Mouse (Mus musculus) heart, postnatal 0 days (tissue): ENCODE data around the gene Hvcn1. TPM values are rescaled to one million over a fixed set of nuclear protein-coding genes. Genes with fewer than 3 reads are reported as not detected.

Experiments used
- ATAC-seq: fragments of 200-750 bp; cut with Nextera tagmentation; 2 replicates; pipeline ENCODE4 v1.8.0; 2017; ENCODE audit warnings: low read depth, moderate number of reproducible peaks, moderate library complexity; ENCODE audit not compliant: insufficient read depth
- DNase-seq: peaks from one replicate; pipeline ENCODE4 v3.0.0-alpha.2; 2016; ENCODE audit warnings: low spot score
- H3K27ac ChIP-seq: fragments of 300-500 bp; sonication (generic); 2 replicates; pipeline ENCODE4 v1.5.1; 2014; ENCODE audit warnings: low read depth, mild to moderate bottlenecking
- H3K27me3 ChIP-seq: fragments of 300-500 bp; sonication (generic); 2 replicates; pipeline ENCODE4 v1.6.1; 2014; ENCODE audit warnings: low read length, mixed read lengths; ENCODE audit not compliant: control insufficient read depth, insufficient read depth
- H3K36me3 ChIP-seq: fragments of 300-500 bp; sonication (generic); replicated peaks from 2 replicates; pipeline ENCODE4 v1.6.1; 2014; ENCODE audit warnings: low read length, mixed read lengths; ENCODE audit not compliant: control insufficient read depth, insufficient read depth
- H3K4me1 ChIP-seq: fragments of 300-500 bp; sonication (generic); 2 replicates; pipeline ENCODE4 v1.6.1; 2014; ENCODE audit warnings: antibody characterized with exemption; ENCODE audit not compliant: control insufficient read depth, insufficient read depth
- H3K4me2 ChIP-seq: fragments of 300-500 bp; sonication (generic); 2 replicates; pipeline ENCODE4 v1.6.1; 2014; ENCODE audit warnings: low read depth, mild to moderate bottlenecking, low read length, moderate library complexity
- H3K4me3 ChIP-seq: fragments of 300-500 bp; sonication (generic); 2 replicates; pipeline ENCODE4 v1.5.1; 2014; ENCODE audit warnings: low read depth, low read length
- H3K9ac ChIP-seq: fragments of 300-500 bp; sonication (generic); replicated peaks from 2 replicates; pipeline ENCODE4 v1.6.1; 2014; ENCODE audit warnings: low read depth, low read length, mixed read lengths
- H3K9me3 ChIP-seq: fragments of 300-500 bp; sonication (generic); replicated peaks from 2 replicates; pipeline ENCODE4 v1.6.1; 2016; ENCODE audit warnings: low read length; ENCODE audit not compliant: control insufficient read depth
- CTCF ChIP-seq: IDR thresholded peaks from 2 replicates; pipeline ENCODE4 v1.5.1; 2016; ENCODE audit warnings: antibody characterized with exemption, control low read depth, low read depth
- EP300 ChIP-seq: IDR thresholded peaks from 2 replicates; pipeline ENCODE4 v1.6.1; 2016; ENCODE audit warnings: antibody characterized with exemption, low read depth
- WGBS: fragments of 180-500 bp; shearing (Covaris S2); extraction: QIAGEN DNeasy Blood & Tissue Kit; methylation state at CpG from one replicate; pipeline ENCODE4 v1.1.7; 2014; 5-methylcytosine and 5-hydroxymethylcytosine counted together
- polyA plus RNA-seq: library from polyadenylated mRNA; unstranded; fragments of >200 nt; fragmentation: Nextera tagmentation; extraction: Ambion mirVana; gene quantifications from 2 replicates; pipeline ENCODE4 v1.2.1, GENCODE M21; 2015
- total RNA-seq: library from RNA; depleted of rRNA; stranded (reverse); fragments of >200 nt; gene quantifications from 2 replicates; pipeline ENCODE4 v1.2.3, GENCODE M21; 2014; ENCODE audit warnings: low replicate concordance

The Hvcn1 gene
- total and polyA plus RNA-seq, 2 experiments from 2014 or later, result 0.23 to 1.2 TPM

DNA sequence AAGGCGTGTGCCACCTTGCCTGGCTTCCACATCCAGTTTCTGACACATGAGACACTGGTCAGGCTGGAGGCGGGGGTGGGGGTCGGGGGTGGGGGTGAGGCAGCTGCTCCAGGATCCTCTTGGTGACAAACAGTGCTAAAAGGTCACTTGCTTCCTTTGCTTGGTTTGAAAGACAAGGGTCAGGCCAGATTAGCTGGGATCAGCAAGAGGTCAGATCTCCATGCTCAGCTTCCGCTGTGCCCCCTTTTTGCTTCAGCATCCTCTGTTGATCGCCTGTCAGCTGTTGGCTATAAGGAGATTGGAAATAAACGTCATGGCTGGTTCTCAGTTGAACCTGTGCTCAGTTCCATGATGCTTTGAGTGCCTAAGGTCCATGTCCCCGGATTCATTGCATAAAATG, 16.1 kb upstream of the Hvcn1 start:
- DNase-seq (no peak), ATAC-seq (no peak)
- no peak overlapping the region for H3K9ac ChIP-seq
- 64% methylated on average over 7 of the region's 7 CpGs for WGBS
- H3K4me3 ChIP-seq, result no peak overlapping the region
- H3K4me1 ChIP-seq, result no peaks in the 10 kb centered on the region
- H3K9me3 ChIP-seq, result no peaks in the 10 kb centered on the region
- H3K27ac ChIP-seq, result no peak overlapping the region
- no peaks in the 10 kb centered on the region for H3K36me3 ChIP-seq
- H3K4me2 ChIP-seq, result no peak overlapping the region
- no peak for TF ChIP-seq CTCF
- no peak for TF ChIP-seq EP300
- H3K27me3 ChIP-seq, result no peaks in the 10 kb centered on the region

DNA sequence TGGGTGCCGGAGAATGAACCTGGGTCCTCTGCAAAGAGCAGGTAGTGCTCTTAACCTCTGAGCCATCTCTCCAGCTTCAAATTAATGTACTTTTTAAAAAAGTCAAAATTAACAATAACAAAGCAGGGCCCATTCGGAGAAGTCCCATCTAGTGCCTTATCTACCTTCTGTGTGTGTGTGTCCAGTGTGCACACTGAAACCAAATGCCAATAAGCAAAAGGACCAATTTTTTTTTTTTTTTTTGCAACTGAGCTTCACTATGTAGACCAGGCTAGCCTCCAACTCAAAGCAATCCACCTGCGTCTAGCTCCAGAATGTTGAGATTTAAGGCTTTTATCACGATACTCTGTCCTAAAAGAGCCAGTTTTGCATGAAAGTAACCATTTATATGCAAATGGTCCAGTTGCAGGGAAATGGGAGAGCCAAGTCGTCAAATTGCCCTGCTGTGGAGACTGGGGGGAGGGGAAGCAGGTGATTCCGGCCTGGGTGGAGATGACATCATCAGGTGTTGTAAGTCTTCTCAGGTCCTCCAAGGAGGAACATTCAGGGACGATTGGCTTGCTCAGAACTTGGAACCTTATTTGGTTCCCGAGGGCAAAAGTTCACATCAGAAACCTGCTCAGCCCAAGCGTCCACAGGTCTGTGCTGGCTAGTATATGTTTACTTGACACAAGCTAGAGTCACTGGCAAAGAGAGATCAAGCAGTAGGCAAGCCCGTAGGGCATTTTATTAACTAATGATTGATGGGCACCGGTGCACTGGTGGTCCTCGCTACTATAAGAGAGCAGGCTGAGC, 15.1 kb upstream of the Hvcn1 start:
- ATAC-seq (no peak), DNase-seq (no peak)
- Histone ChIP-seq H3K27ac (no peak overlapping the region), H3K36me3 (no peaks in the 10 kb centered on the region), H3K4me2 (no peak overlapping the region), H3K9ac (no peak overlapping the region), H3K9me3 (no peaks in the 10 kb centered on the region), H3K4me3 (no peak overlapping the region), H3K4me1 (no peaks in the 10 kb centered on the region), H3K27me3 (no peaks in the 10 kb centered on the region)
- 77% methylated on average over 12 of the region's 12 CpGs for WGBS
- TF ChIP-seq CTCF, result no peak
- TF ChIP-seq EP300, result no peak

DNA sequence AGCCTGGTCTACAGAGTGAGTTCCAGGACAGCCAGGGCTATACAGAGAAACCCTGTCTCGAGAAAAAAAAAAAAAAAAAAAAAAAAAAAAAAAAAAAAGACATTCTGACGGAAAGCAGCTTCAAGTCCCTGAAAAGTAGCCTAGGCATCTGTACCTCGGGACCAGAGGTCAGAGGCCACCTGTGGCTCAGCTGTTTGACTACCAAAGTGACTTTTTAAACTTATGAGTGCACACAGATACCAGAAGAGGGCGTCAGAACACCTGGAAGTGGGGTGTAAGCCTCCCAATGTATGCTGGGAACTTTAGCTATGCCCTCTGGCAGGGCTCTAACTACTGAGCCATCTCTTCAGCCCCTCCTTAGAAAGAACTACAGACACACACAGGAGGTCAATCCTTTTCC, 14.3 kb upstream of the Hvcn1 start:
- H3K36me3 ChIP-seq, result no peaks in the 10 kb centered on the region
- WGBS, result 43% methylated on average over 3 of the region's 4 CpGs

DNA sequence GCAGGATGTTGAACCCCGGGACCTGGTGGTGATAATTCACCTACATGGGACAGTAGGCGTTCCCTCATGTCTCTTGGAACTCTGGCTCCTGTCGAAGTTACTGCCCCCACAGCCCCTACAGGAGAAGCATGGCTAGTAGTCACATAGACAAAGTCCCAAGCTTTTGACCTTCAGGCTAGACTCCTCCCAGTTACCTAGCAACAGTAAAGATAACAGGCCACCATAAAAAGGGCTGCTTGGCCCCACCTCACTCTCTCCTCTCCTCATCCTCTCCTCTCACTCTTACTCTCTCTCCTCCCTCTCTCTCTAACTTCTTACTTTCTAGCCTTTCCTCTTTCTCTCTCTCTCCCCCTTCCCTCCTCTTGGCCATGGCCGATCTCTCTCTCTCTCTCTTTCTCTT, 5.7 kb upstream of the Hvcn1 start:
- Histone ChIP-seq H3K4me3 (no peak overlapping the region), H3K4me1 (no peaks in the 10 kb centered on the region), H3K4me2 (no peak overlapping the region), H3K9ac (no peak overlapping the region), H3K9me3 (no peaks in the 10 kb centered on the region), H3K27ac (no peak overlapping the region), H3K27me3 (no peaks in the 10 kb centered on the region), H3K36me3 (no peaks in the 10 kb centered on the region)
- TF ChIP-seq EP300, result no peak
- no peak for TF ChIP-seq CTCF
- 86% methylated on average over 4 of the region's 4 CpGs for WGBS
- no peak for DNase-seq
- ATAC-seq, result no peak

More for the DNA sequence above, 14.3 kb upstream of the Hvcn1 start:
- no peak for TF ChIP-seq CTCF
- TF ChIP-seq EP300, result no peak
- H3K4me1 ChIP-seq, result no peaks in the 10 kb centered on the region
- H3K9me3 ChIP-seq, result no peaks in the 10 kb centered on the region
- no peak overlapping the region for H3K9ac ChIP-seq
- no peak overlapping the region for H3K27ac ChIP-seq
- no peak overlapping the region for H3K4me2 ChIP-seq
- ATAC-seq, result no peak
- DNase-seq, result no peak
- H3K27me3 ChIP-seq, result no peaks in the 10 kb centered on the region
- H3K4me3 ChIP-seq, result no peak overlapping the region

DNA sequence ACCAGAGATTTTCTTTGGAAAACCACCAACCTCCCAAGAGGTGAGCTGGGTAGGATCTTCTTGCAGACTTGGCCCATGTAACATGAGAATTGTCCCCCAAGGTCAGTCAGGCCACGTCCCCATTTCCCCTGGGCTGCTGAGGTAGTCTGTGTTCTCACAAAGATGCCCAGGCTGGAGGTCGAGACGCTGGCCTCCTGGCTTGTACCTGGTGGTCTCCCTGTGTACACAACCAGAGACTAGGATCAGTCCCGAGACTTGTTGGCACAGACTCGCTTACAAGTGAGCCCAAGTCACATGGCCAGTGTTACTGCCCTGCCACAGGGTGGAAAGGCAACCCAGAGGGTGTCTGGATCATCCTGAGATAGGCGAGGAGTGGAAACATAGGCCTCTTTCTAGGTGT, 4.7 kb upstream of the Hvcn1 start:
- no peaks in the 10 kb centered on the region for H3K4me1 ChIP-seq
- ATAC-seq (no peak), DNase-seq (no peak)
- no peak overlapping the region for H3K9ac ChIP-seq
- no peaks in the 10 kb centered on the region for H3K27me3 ChIP-seq
- no peak overlapping the region for H3K4me2 ChIP-seq
- H3K36me3 ChIP-seq, result no peaks in the 10 kb centered on the region
- TF ChIP-seq CTCF (no peak), EP300 (no peak)
- no peak overlapping the region for H3K4me3 ChIP-seq
- no peaks in the 10 kb centered on the region for H3K9me3 ChIP-seq
- 82% methylated on average over 6 of the region's 6 CpGs for WGBS
- no peak overlapping the region for H3K27ac ChIP-seq

DNA sequence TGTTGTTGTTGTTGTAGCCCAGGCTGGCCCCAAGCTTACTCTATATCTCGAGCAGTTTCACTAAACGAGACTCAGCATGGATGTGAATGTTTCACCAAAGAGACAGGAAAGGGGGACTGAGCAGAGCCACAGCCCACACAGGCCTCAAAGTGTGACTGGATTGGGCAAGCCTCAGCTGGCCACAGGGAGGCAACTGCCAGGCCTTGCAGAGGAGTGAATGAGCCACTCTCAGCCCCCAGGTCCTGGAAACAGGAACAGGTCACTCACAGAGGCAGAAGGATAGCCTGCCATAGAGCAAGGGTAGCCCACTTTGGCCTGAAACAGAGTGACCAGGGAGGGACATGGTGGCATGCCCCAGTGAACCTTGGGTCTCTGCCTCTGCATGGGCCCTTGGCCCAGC, 2.4 kb upstream of the Hvcn1 start:
- no peak for TF ChIP-seq EP300
- TF ChIP-seq CTCF, result no peak
- no peaks in the 10 kb centered on the region for H3K36me3 ChIP-seq
- no peak overlapping the region for H3K4me2 ChIP-seq
- WGBS, result 71% methylated on average over 2 of the region's 2 CpGs
- DNase-seq (no peak), ATAC-seq (no peak)
- H3K27ac ChIP-seq, result no peak overlapping the region
- H3K9ac ChIP-seq, result no peak overlapping the region
- H3K27me3 ChIP-seq, result no peaks in the 10 kb centered on the region
- no peaks in the 10 kb centered on the region for H3K4me1 ChIP-seq
- no peaks in the 10 kb centered on the region for H3K9me3 ChIP-seq
- H3K4me3 ChIP-seq, result no peak overlapping the region
